Mouse (Mus musculus) spleen, adult 18-20 months (tissue): Measurements from ENCODE around the gene Erf.
A peak's percentile ranks its signal among the peaks of the same experiment; 100 is the strongest.

ENCODE experiments used
- DNase-seq, 2 experiments: peaks; one replicate each; pipeline ENCODE4 v3.0.0; 2022; ENCODE audit warnings: mixed read lengths in 2 of 2

Erf gene

GRCm38 (mm10) chr7:25250141-25250972, at the start of gene Erf:
Erf (minus strand) TSS chr7:25250761.
- peak; percentile 91 to 95 for DNase-seq

- DNase-seq = peak; percentile 51 to 65
Measured at GRCm38 (mm10) chr7:25297454-25298325, 47.1 kb upstream of the Erf start, which contains the start of gene Pafah1b3. Pafah1b3 (minus strand) TSS chr7:25297986.

- DNase-seq = peak; percentile 38 to 60
Measured at GRCm38 (mm10) chr7:25296945-25297453, 46.4 kb upstream of the Erf start.

GRCm38 (mm10) chr7:25294960-25295722, 44.6 kb upstream of the Erf start:
- no peak for DNase-seq

- DNase-seq = no peak
Measured at GRCm38 (mm10) chr7:25294495-25294894, 43.9 kb upstream of the Erf start.

GRCm38 (mm10) chr7:25293191-25293739, 42.7 kb upstream of the Erf start:
- DNase-seq = no peak

- DNase-seq = no peak
Measured at GRCm38 (mm10) chr7:25292107-25292506, 41.5 kb upstream of the Erf start.

- DNase-seq = peak in 1 of 2 experiments; percentile 18
Measured at GRCm38 (mm10) chr7:25290911-25291310, 40.4 kb upstream of the Erf start.

- no peak for DNase-seq
Measured at GRCm38 (mm10) chr7:25290463-25290862, 39.9 kb upstream of the Erf start.

- DNase-seq = no peak
Measured at GRCm38 (mm10) chr7:25289925-25290324, 39.4 kb upstream of the Erf start.

- no peak for DNase-seq
Measured at GRCm38 (mm10) chr7:25288721-25289120, 38.2 kb upstream of the Erf start.

GRCm38 (mm10) chr7:25288011-25288410, 37.5 kb upstream of the Erf start:
- no peak for DNase-seq

- DNase-seq = no peak
Measured at GRCm38 (mm10) chr7:25286989-25287388, 36.4 kb upstream of the Erf start.

- no peak for DNase-seq
Measured at GRCm38 (mm10) chr7:25285511-25286238, 35.1 kb upstream of the Erf start.

GRCm38 (mm10) chr7:25284766-25285165, 34.2 kb upstream of the Erf start:
- no peak for DNase-seq

GRCm38 (mm10) chr7:25284171-25284570, 33.6 kb upstream of the Erf start:
- no peak for DNase-seq

- DNase-seq = no peak
Measured at GRCm38 (mm10) chr7:25283637-25284036, 33.1 kb upstream of the Erf start.

GRCm38 (mm10) chr7:25282731-25283211, 32.2 kb upstream of the Erf start:
- DNase-seq = no peak

GRCm38 (mm10) chr7:25281734-25282601, 31.4 kb upstream of the Erf start:
- peak; percentile 97 for DNase-seq

GRCm38 (mm10) chr7:25281166-25281733, 30.7 kb upstream of the Erf start:
- no peak for DNase-seq
